Mouse (Mus musculus): ENCODE measurements at regions not wholly inside any gene's neighbourhood (a gene's known extent, or its start where the extent isn't known, plus 50 kb on each side); places are given as distances from the start of the nearest gene placed in this dataset.

GRCm38 (mm10) chr3:131026336-131026735 lies 83.9 kb upstream of the Lef1 start:
- no peak for TF ChIP-seq CTCF (IDR thresholded peaks at IDR 0.05; ENCODE audit: low read depth, low read length)
- TF ChIP-seq POLR2A (IDR thresholded peaks at IDR 0.05; ENCODE audit: extremely low read depth, insufficient read depth, low read length) = no peak
